ENCODE assay signal across 9 mouse cellular contexts in the genomic region with DNA sequence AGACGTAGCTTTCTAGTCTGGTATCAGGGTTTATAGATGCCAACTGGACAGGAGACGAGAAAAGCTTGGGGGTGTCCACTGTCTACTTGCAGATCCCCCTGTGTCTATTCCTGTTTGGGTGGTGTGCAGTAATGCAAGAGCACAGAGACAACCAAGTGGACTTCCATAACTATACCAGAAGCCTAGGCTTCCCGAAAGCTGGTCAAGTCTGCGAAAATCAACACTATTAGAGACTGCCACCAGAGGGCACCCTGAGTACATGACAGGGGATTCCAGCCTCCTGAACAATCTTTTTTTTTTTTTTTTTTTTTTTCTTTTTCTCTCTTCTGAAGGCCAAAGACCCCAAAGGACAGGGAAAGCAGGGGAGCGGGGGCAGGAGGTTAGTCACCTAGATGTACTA. TPM values are rescaled to one million over a fixed set of nuclear protein-coding genes. Genes with fewer than 3 reads are reported as not detected.
DNase-seq lines count a peak whose midpoint lies in the region; ATAC-seq lines count a peak whose summit lies in the region.
"Had no signal": no experiment of that assay in that cellular context is flagged by ENCODE, and none has a peak within 500 bp of the region (broad histone marks: within the 10 kb centered on the region; RNA-seq: fewer than 3 reads in every experiment).

No protein-coding gene starts in this region.

- H3K4me1 ChIP-seq in hindbrain, embryonic 11.5 days (replicated peaks; ENCODE audit: control insufficient read depth, insufficient read depth, low read length): peaks cover 16% of the 10 kb centered on the region
- peaks cover 37% of the 10 kb centered on the region for H3K4me1 ChIP-seq in hindbrain, embryonic 13.5 days (replicated peaks)
- peaks cover 27% of the 10 kb centered on the region for H3K4me1 ChIP-seq in midbrain, embryonic 14.5 days (ENCODE audit: control insufficient read depth, insufficient read depth, low read length)

- peaks cover 43% of the 10 kb centered on the region for H3K27me3 ChIP-seq in hindbrain, embryonic 11.5 days (ENCODE audit: control insufficient read depth, insufficient read depth, low read length)
- H3K27me3 ChIP-seq in hindbrain, embryonic 13.5 days: peaks cover 95% of the 10 kb centered on the region
- H3K27me3 ChIP-seq in midbrain, embryonic 14.5 days (ENCODE audit: control insufficient read depth, insufficient read depth, low read length): peaks cover 46% of the 10 kb centered on the region
- no peaks in the 10 kb centered on the region for H3K27me3 ChIP-seq in splenic B cell, adult 2 months (ENCODE audit: control insufficient read depth, insufficient read depth, low read length, poor library complexity, severe bottlenecking)

- intact Hi-C loops in heart, postnatal 10 days (cut with DNase I): loop anchor here (1.0 to 5.0 kb wide), 5 partner anchors 49 to 171 kb away; a partner anchor contains a TSS

- H3K9ac ChIP-seq in hindbrain, embryonic 11.5 days (ENCODE audit: low read depth, low read length): no peak overlapping the region
- no peak overlapping the region for H3K9ac ChIP-seq in hindbrain, embryonic 13.5 days
- H3K9ac ChIP-seq in midbrain, embryonic 14.5 days (replicated peaks; ENCODE audit: low read length): no peak overlapping the region

- no peaks in the 10 kb centered on the region for H3K9me3 ChIP-seq in hindbrain, embryonic 11.5 days (ENCODE audit: control insufficient read depth, low read length)
- no peaks in the 10 kb centered on the region for H3K9me3 ChIP-seq in hindbrain, embryonic 13.5 days
- H3K9me3 ChIP-seq in midbrain, embryonic 14.5 days (ENCODE audit: control insufficient read depth, low read length): no peaks in the 10 kb centered on the region

- no peak overlapping the region for H3K4me2 ChIP-seq in hindbrain, embryonic 11.5 days (replicated peaks; ENCODE audit: low read depth, low read length)
- H3K4me2 ChIP-seq in hindbrain, embryonic 13.5 days: no peak overlapping the region
- no peak overlapping the region for H3K4me2 ChIP-seq in midbrain, embryonic 14.5 days (ENCODE audit: low read length)

- no peak for ATAC-seq in hindbrain, embryonic 11.5 days (ENCODE audit: low FRiP score)
- ATAC-seq in hindbrain, embryonic 13.5 days (ENCODE audit: low FRiP score): no peak
- no peak for ATAC-seq in midbrain, embryonic 14.5 days (ENCODE audit: low FRiP score, low TSS enrichment)

- 18% methylated on average over 5 of the region's 5 CpGs for WGBS in hindbrain, embryonic 11.5 days
- 19% methylated on average over 5 of the region's 5 CpGs for WGBS in hindbrain, embryonic 13.5 days
- WGBS in midbrain, embryonic 14.5 days: 19% methylated on average over 5 of the region's 5 CpGs

- DNase-seq in hindbrain, embryonic 11.5 days (ENCODE audit: low spot score): peak; percentile 86
- peak; percentile 78 for DNase-seq in adrenal gland, postnatal 25 days
- DNase-seq in embryo, embryonic 11.5 days (ENCODE audit: low read depth, low spot score): peak; percentile 69
- peak; percentile 84 to 89 for DNase-seq in heart, postnatal 10 days
- peak; percentile 74 to 76 for DNase-seq in layer of hippocampus, postnatal 36 days
- DNase-seq in midbrain, embryonic 14.5 days: peak; percentile 92
- peak; percentile 74 for DNase-seq in splenic B cell, adult 2 months (ENCODE audit: low read depth, low spot score)

- H3K4me3 ChIP-seq in hindbrain, embryonic 11.5 days (ENCODE audit: low read depth, low read length): no peak overlapping the region
- H3K4me3 ChIP-seq in hindbrain, embryonic 13.5 days: no peak overlapping the region
- no peak overlapping the region for H3K4me3 ChIP-seq in midbrain, embryonic 14.5 days (replicated peaks; ENCODE audit: low read depth, low read length)
- H3K4me3 ChIP-seq: myocyte had no signal

- H3K27ac ChIP-seq in hindbrain, embryonic 11.5 days (ENCODE audit: low read depth, low read length): no peak overlapping the region
- H3K27ac ChIP-seq in hindbrain, embryonic 13.5 days: no peak overlapping the region
- no peak overlapping the region for H3K27ac ChIP-seq in midbrain, embryonic 14.5 days (replicated peaks; ENCODE audit: low read depth, low read length)

- no peaks in the 10 kb centered on the region for H3K36me3 ChIP-seq in hindbrain, embryonic 11.5 days (ENCODE audit: control insufficient read depth, insufficient read depth, low read length)
- H3K36me3 ChIP-seq in hindbrain, embryonic 13.5 days: no peaks in the 10 kb centered on the region
- no peaks in the 10 kb centered on the region for H3K36me3 ChIP-seq in midbrain, embryonic 14.5 days (ENCODE audit: control insufficient read depth, insufficient read depth, low read length)
- H3K36me3 ChIP-seq in splenic B cell, adult 2 months (ENCODE audit: control insufficient read depth, insufficient read depth, low read length, poor library complexity, severe bottlenecking): no peaks in the 10 kb centered on the region

RNA-seq across cellular contexts. Expression of a gene that starts 12.4 kb away (rescaled TPM):
- polyA plus RNA-seq in hindbrain, embryonic 11.5 days (2014; fragmentation: Nextera tagmentation; extraction: Ambion mirVana): not detected in 2 replicates
- polyA plus RNA-seq in hindbrain, embryonic 13.5 days (2015; fragmentation: Nextera tagmentation; extraction: Ambion mirVana): 0.12 and 0.30 TPM in 2 replicates
- total RNA-seq in adrenal gland, postnatal 25 days (2021): not detected in 2 replicates
- total RNA-seq in heart, postnatal 10 days (2021): not detected
- total RNA-seq in layer of hippocampus, postnatal 36 days (2021): not detected
- polyA plus RNA-seq in midbrain, embryonic 14.5 days (2014; fragmentation: Nextera tagmentation; extraction: Ambion mirVana): not detected in 2 replicates
- polyA plus RNA-seq: myocyte had no signal

RNA-seq across cellular contexts. Expression of a gene that starts 18.6 kb away (rescaled TPM):
- not detected in 2 replicates for polyA plus RNA-seq in hindbrain, embryonic 11.5 days (2014; fragmentation: Nextera tagmentation; extraction: Ambion mirVana)
- not detected in 2 replicates for polyA plus RNA-seq in hindbrain, embryonic 13.5 days (2015; fragmentation: Nextera tagmentation; extraction: Ambion mirVana)
- not detected in 2 replicates for total RNA-seq in adrenal gland, postnatal 25 days (2021)
- total RNA-seq in heart, postnatal 10 days (2021): not detected
- under 1 TPM in 1 of 2 experiments, not detected in 1; 0.35 TPM for total RNA-seq in layer of hippocampus, postnatal 36 days (2021)
- polyA plus RNA-seq in midbrain, embryonic 14.5 days (2014; fragmentation: Nextera tagmentation; extraction: Ambion mirVana): 0.15 and 0.24 TPM in 2 replicates
- polyA plus RNA-seq: myocyte had no signal

RNA-seq across cellular contexts. Expression of a gene that starts 36.9 kb away (rescaled TPM):
- polyA plus RNA-seq in hindbrain, embryonic 11.5 days (2014; fragmentation: Nextera tagmentation; extraction: Ambion mirVana): 2.4 and 2.5 TPM in 2 replicates
- 12.7 and 14.3 TPM in 2 replicates for polyA plus RNA-seq in hindbrain, embryonic 13.5 days (2015; fragmentation: Nextera tagmentation; extraction: Ambion mirVana)
- not detected in 2 replicates for total RNA-seq in adrenal gland, postnatal 25 days (2021)
- total RNA-seq in heart, postnatal 10 days (2021): not detected
- total RNA-seq in layer of hippocampus, postnatal 36 days (2021): not detected
- polyA plus RNA-seq in midbrain, embryonic 14.5 days (2014; fragmentation: Nextera tagmentation; extraction: Ambion mirVana): 8.2 and 8.5 TPM in 2 replicates
